Mouse (Mus musculus) heart, postnatal 10 days (tissue): ENCODE measurements around the gene Dcakd. TPM values are rescaled to one million over a fixed set of nuclear protein-coding genes. Genes with fewer than 3 reads are reported as not detected.

Experiments used
- DNase-seq, 2 experiments: peaks; one replicate each; pipeline ENCODE4 v3.0.0; 2021
- intact Hi-C: fragments of 180-260 bp; cut with DNase I; formaldehyde crosslinking; loops from one replicate; pipeline ENCODE4 v1.15.1; 2025
- total RNA-seq, 2 experiments: library from RNA; stranded (reverse); gene quantifications; 2 replicates each; pipeline ENCODE4 v1.2.3; 2021

Gene Dcakd
- total RNA-seq, result 10 to 100 TPM; 62.5 to 70.5 TPM

DNA sequence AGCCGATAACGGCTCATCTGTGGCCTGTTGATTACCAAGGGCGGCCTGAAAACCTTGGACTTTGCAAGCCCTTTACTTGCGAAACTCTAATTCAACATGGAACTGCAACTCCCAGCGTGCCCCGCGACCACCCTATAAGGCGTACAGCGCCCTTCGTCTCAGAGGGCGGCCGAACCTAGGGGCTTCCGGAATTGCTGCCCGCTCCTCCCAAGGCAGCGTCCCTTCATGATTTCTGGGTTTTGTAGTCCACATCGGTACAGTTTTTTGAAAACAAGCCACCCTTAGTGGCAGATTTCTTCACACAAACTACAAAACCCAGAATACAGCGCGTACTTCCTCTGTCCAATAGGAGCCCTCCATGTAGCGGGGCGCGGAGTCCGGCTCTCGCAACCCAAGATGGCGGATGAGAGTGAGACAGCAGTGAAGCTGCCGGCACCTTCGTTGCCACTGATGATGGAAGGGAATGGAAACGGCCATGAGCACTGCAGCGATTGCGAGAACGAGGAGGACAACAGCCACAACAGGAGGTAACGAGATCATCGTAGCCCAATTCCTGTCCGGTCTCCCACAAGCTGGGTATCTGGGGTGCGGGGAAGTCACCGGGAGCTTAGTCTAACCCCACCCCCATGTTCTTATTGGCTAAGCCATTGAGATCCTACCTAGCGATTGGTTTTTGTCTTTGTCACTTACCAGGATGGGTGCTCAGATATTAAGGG, at the start of gene Dcakd, which contains the start of gene Nmt1:
TSS of gene Dcakd (minus strand) at position 158 of the 716 bp plus-strand sequence.
TSS of gene Nmt1 (plus strand) at position 15 of the 716 bp plus-strand sequence.
- DNase-seq, result peak; percentile 97 to 98
- intact Hi-C loops, result no loop called here

DNA sequence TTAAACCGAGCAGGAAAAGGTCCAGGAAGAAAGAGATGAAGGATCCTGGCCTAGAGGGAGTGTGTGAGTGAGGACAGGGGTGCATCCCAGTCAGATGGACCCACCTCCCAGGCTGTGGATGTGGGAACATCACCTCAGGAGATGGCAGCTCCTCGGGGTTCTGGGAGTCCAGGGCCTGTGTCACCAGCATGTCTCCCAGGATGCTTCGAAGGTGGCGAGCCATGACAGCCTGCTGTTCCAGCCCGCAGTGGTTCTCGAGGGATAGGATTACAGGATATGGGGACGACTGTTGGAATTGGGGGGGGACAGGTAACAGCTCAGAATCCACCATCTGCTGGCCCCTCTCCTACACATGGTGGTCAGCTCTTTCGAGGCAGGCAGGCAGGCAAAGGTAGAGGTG, 48.4 kb upstream of the Dcakd start:
- intact Hi-C loops, result no loop called here
- DNase-seq, result no peak

DNA sequence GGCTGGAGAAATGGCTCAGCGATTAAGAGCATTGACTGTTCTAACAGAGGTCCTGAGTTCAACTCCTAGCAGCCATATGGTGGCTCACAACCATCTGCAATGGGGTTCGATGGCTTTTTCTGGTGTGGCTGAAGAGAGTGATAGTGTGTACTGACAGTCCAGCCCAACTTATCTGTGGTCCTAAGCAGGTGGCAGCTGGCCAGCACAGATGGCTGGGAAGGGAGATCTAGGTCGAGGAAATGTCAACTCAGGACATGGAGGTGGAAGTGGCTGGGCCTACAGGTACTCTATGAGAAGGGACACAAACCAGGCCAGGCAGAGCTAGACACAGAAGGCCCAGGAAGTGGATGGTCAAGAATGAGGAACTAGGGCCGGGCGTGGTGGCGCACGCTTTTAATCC, 47.9 kb upstream of the Dcakd start:
- peak; percentile 68 to 77 for DNase-seq
- intact Hi-C loops, result no loop called here

DNA sequence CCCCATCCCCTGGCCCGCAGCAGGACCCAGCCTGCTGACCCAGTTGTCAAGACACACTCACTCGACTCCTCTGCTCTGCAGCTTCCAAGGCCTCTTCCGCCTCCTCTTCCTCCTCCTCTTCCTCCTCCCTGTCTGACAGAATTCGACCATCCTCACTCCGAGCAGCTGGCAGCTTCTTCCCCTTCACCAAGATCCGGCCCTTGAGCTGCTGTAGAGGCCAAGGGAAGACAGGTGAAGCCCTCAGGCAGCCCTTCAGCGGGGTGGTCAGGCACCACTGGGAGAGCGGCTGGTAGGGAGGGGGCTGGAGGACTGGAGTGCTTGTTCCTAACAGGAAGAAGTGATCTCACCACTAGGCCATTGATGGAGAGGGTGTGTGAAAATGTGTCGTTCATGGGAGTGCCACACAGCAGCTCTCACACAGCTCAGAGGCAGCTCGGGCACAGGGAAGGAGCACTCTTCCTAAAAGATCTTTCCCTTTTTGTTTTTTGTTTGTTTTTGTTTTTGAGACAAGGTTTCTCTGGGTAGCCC, 46.7 kb upstream of the Dcakd start:
- DNase-seq, result no peak
- intact Hi-C loops, result no loop called here

DNA sequence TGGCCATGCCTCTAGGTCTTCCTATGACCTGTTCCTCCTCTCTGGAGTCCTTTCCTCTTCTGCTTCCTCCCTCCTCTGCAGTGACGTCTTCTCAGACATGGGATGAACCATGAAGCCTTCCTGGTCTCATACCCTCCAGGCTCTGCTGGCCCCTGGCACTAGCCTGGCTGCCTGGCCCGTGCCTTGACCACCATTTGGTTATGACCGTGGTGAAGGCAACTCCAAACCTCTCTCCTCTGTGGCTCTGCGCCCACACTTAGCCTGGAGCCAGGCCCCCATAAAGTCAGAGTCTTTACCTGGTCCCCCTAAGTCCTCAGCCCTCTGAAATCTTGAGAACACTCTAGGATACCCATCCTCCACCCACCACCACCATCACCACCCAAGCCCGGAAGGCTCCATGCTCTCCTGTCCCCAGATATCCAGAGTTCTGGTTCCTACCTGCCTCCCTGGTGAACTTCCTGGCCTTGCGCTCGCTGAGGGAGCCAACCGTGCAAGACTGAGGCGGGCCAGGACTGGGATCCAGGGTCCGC, 46.1 kb upstream of the Dcakd start:
- DNase-seq, result no peak
- intact Hi-C loops, result no loop called here

DNA sequence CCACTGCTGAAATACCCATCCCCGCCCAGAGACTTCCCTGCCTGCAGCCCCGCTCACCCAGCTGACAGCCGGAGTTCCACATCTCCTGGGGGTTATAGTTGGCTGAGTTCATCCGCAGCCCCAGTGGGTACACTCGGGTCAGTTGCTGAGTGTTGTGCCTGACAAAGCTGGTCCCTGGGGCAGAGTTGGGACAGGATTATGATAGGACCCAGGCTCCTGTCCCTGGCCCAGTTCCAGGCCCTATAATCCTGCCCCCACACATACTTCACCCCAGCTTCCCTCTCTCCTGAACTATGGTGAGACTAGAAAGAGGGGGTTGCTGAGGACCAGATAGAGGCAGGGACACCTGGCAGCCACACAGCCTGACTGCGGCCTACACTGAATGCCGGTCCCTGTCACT, 45.5 kb upstream of the Dcakd start:
- no peak for DNase-seq
- intact Hi-C loops, result no loop called here

DNA sequence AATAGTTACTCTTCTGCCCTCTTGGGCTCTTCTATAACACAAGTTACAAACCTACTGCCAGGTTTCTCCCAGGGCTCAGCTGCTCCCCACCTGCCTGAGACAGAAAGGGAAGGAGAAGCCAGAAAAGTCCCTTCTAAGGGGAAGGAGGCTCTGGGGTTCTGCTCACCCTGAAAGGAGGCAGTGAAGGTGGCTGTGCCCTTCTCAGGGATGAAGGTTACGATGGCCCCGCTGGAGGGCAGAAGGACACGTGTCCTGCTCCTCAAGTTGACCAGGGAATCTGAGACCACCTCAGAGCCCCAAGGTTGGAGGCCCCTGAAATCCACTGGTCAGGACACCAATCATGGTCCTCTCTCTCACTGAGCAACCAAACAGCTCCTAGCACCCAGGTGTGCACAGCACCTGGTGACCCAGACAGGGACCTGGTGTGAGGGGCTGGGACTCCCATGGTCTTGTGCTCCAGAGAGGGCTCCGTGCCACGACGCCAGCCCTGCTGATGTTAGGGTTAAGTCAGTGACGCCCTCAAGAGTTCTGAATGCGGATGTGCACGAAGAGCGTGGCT, 42.3 kb upstream of the Dcakd start:
- DNase-seq, result no peak
- intact Hi-C loops, result no loop called here

DNA sequence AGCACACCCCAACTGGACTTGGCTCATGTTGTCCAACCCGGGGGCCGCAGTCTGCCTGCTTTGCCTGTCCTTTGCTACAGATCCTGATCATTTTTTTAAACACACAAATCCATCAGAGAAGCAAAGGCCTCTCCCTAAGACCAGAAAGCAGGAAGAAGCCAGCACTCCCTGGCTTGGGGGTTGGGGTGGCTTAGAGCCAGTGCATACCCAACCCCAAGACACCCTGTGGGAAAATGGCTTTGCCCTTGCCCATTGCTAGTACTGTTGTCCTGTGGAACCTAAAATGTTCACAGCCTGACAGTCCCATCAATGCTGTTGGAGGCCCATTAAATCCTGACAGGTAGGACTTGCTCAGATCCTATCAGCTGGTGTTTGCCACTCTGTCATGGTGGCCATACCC, 41.6 kb upstream of the Dcakd start:
- no peak for DNase-seq
- intact Hi-C loops, result no loop called here

DNA sequence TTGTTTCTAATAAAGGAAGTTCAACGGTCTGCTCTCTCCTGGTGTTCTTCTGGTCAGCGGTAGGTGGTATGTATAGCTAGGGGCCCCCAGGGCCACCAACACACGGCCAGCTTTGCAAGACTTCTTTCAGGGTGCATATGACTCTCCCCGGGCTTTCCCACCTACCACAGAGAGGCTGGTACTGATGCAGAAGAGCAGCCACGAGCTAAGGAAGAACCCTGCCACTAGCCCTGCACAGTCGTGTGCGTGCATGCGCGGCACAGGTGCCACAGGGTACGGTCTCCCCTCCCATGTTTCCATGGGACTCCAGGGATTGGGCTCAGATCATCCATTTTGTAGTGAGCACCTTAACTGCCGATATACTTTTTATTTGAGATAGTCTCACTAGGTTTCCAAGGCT, 40.8 kb upstream of the Dcakd start:
- intact Hi-C loops, result no loop called here

DNA sequence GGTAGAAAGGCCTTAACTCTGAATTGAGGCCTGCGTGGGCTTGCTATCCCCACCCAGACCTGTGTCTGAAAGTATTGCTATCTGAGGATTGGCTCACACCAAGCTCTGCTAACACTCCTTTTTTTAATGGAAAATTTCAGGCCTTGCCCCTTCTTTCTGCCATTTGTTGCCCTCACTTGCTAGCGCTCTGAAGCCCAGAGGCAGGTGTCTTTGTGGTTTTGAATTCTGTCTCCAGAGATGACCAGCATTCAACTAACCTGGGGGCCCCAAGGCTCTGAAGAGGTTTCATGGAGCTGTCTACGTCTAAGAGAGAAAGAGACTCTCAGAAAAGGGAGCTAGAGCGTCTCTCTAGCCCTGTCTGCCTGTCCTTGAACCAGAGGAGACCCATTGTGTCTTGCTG, 40.1 kb upstream of the Dcakd start:
- intact Hi-C loops, result no loop called here

More for the DNA sequence above, 40.8 kb upstream of the Dcakd start:
- DNase-seq, result no peak

DNA sequence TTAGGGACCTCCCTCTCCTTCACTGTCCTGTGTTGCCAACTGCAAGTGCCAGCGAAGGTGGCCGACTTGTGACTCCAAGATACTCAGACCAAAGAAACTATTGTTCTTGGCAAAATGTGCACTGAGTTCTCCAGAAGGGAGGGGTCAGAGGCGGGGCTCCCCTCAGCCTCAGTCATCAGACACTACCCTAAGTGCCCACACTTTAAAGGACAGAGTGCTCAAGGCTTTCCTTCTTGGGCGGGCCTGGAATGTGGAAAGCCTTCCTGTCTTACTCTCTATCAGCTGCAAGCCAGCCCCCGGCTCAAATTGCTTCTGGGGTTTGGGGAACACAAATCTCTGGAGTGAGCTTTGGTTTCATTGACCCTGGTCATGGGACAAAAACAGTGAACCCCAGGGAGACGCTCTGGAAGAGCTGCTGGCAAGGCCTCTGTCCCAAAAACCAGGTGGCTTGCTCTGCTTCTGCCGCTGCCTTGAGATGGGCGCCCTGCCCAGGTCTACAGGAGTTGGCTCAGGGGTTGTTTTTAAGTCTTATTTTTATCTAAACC, 39.4 kb upstream of the Dcakd start:
- intact Hi-C loops, result no loop called here
- peak; percentile 72 to 75 for DNase-seq

More for the DNA sequence above, 40.1 kb upstream of the Dcakd start:
- DNase-seq, result no peak

DNA sequence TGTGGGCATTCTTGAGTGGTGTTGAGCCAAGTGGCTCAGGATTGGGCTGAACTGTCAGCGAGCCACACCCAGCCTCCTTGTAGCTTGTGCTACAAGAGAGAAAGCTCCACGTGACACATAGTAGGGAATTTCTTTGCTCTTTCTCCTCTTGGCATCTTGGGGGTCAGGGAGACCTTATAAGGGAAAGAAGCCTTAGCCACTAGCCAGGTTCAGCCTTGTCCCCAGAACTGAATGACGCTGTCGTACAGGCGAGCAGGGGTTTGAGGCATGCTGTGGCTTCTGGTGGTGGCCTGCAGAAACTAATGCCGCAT, 38.9 kb upstream of the Dcakd start:
- intact Hi-C loops, result no loop called here
- DNase-seq, result no peak

DNA sequence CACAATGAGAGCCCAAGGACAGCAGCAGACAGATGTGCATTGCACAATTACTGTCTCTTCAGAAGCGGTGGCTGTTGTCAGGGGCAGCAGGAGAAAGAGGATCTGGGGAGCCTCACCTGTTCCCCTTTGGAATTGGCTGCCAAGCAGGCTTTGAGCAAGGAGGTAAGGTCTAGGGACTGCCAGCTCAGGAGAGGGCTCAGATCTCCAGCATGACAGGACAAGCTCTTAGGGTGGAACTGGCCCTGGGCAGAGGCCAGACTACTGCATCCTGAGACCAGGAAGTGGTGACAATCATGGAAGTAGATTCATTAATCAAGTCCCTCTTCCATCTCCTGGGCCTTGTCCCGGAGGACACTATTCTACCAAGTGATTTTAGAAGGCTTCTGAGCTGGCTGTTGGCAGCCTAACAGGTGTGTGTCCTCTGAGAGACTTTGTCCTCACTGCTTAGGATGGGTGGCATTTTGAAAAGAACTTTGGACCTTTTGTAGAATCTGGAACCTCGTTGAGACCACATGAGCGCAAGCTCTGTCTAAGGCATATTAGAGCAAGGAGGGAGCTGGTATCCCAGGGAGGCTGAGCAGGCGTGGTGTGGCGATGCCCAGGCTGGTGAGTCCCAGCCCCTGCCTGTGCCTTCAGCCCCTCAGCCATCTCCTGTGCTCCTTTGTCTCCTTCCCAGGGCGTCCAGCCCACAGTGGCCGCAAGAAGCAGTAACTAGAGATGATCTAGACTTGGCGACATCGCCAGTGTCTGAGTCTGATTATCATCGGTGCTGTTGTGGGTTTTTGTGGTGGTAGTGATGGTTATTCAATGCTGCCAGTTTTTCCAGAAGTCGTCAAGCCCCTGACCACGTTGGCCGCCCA, 38.3 kb upstream of the Dcakd start:
- intact Hi-C loops, result no loop called here
- no peak for DNase-seq

DNA sequence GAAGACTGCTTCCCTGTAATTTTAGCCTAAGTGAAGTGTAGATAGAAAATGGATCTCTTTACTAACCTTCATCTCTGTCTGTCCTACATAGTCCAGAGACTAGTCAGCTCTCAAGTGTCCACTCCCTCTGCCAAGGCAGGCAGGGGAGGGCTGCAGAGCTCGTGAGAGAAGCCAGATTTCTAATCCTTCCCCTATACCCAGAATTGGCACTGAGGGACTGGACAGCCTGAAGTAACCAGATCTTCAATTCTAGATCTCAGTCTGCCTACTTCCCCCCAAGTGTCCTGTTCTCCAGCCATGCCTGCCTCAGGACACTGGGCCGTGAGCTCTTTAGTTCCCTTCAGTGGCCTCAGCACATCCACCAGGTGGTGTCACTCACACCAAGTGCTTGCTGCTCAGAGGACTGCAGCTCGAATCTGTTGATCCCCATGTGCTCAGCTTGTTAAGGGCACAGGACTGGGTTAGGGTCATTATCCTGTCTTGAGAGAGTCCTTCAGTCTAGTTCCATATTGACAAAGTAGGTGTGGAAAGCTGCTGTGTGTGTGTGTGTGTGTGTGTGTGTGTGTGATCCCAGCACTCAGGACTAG, 30.5 kb upstream of the Dcakd start:
- intact Hi-C loops, result loop anchor here (5.0 kb wide), 1 partner anchor 99 kb away; no protein-coding TSS in a partner anchor
- DNase-seq, result peak; percentile 49 to 58

DNA sequence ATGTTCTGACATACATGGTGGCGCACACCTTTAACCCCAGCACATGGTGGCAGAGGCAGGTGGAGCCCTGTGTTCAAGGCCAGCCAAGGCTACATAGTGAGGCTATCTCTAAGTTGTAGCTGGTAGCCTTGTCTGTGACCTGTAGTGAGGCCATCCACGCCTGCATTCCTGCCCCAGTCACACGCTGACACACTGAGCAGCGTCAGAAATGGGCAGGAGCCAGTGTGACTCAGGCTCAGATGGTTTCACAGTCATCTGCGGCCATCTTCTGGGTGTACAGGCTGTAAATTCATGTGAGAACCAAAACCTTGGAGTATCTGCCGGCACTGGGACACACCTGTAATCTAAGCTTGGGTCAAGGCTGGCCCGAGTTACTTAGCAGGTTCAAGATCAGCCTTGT, 28.5 kb upstream of the Dcakd start:
- intact Hi-C loops, result loop anchor here (5.0 kb wide), 1 partner anchor 101 kb away; no protein-coding TSS in a partner anchor

DNA sequence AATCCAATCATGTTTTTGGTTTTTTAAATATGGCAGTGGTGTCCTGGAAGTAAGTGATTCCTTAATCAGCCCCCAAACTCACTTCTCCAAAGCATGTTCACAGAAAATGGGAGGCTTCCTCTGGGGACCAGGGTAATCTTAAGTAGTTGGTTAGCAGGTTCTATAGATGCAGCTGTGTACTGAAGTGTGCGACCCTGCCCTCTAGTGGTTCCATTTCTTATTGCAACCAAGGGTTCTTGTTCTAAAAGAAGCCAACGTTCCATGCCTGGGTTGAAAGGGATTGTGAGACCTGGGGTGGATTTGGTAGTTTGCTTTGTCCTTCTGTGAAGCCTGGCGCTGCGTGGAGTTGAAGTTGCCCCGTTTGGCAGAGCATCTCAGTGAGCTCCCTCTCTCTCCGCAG, 26.7 kb upstream of the Dcakd start:
- DNase-seq, result peak; percentile 85 to 90
- intact Hi-C loops, result loop anchor here (1.0 to 5.0 kb wide), 2 partner anchors 103 to 153 kb away; no protein-coding TSS in a partner anchor

More for the DNA sequence above, 28.5 kb upstream of the Dcakd start:
- DNase-seq, result no peak

DNA sequence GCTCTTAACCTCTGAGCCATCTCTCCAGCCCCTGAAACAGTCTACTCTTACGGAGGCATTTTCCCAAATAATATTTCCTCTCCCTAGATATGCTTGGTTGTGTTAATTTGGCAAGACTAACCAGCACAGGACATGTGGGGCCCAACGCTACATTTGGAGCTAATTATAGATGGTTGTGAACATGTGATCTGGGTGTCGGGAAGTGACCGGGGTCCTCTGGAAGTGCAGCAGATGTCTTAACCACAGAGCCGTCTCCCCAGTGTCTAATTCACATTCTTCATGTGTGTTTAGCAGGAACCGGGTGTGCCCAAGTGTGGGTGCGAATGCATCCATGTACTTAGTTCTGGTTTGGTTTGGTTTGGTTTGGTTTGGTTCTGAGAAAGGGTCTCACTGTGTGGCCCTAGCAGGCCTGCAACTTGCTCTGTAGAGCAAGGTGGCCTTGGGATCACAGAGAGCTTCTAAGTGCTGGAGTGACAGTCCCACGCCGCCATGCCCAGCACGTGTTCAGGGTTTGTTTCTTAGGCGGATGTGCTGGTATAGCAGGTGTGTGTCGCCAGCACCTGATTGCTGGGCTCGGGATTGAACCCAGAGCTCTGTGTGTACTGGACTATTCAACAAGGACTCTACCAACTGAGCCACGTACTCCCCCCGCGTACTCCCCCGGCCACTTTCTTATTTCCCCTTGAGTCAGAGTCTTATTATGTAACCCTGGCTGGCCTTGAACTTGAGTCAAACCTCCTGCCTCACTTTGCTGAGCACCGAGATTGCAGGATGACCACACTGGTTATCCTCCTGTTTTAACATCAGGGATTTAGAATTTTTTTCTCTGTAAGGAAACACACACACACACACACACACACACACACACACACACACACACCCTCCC, 25.3 kb upstream of the Dcakd start:
- DNase-seq, result peak in 1 of 2 experiments; percentile 32
- intact Hi-C loops, result loop anchor here (1.0 kb wide), 1 partner anchor 152 kb away; no protein-coding TSS in a partner anchor

DNA sequence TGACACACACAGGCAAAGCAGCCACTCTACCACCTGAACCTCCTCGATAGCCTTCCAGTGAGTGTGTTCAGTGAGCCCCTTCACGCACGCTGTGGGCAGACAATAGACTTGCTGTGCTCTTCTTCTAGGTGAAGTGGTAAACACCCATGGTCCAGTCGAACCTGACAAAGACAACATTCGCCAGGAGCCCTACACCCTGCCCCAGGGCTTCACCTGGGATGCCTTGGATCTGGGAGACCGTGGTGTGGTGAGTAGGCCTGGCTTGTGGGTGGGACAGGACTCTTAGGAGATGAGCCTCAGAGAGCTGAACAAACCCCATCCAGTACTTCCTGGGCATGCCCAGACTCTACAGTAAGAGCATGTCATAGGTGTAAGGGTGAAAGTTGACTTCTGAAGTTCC, 23.9 kb upstream of the Dcakd start:
- intact Hi-C loops, result no loop called here
- DNase-seq, result no peak

DNA sequence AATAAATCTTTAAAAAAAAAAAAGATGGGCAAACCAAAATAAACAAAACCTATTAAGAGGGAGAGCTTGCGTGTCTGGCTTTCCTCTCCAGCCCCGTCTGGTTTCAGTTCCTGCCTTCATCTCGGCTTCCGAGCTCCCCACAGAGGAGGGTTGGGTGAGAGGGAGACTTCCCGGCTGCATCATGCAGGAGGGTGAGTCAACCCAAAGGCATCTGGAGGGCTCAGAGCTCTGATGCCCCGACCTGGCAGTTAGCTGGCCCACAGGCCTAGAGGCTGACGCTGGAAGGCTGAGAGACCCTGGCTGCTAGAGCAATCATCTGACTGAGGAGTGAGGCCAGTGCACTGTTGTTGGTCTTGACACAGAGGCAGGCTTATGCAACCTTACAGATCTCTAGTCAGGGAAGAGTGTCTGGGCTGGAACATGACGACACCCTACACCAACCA, 23.1 kb upstream of the Dcakd start:
- DNase-seq, result peak; percentile 85 to 91
- intact Hi-C loops, result loop anchor here (2.0 kb wide), 1 partner anchor 52 kb away; no protein-coding TSS in a partner anchor
